Mouse (Mus musculus) embryonic facial prominence, embryonic 11.5 days (tissue): ENCODE data around the gene Arl16. TPM values are rescaled to one million over a fixed set of nuclear protein-coding genes. Genes with fewer than 3 reads are reported as not detected.
"Not testable (repeated sequence)": the region's sequence is repeated elsewhere in the genome, so short reads cannot be mapped to it uniquely, and the experiment has no call there.

ENCODE experiments used
- ATAC-seq: fragments of 200-750 bp; cut with Nextera tagmentation; replicated peaks from 2 replicates; pipeline ENCODE4 v1.8.0; 2017; ENCODE audit warnings: low read depth; ENCODE audit not compliant: insufficient number of reproducible peaks, low FRiP score, low TSS enrichment
- DNase-seq: peaks from one replicate; pipeline ENCODE4 v3.0.0-alpha.2; 2015; ENCODE audit warnings: low spot score
- H3K27ac ChIP-seq: fragments of 300-500 bp; sonication (generic); replicated peaks from 2 replicates; pipeline ENCODE4 v1.5.1; 2014; ENCODE audit warnings: mild to moderate bottlenecking, low read depth, low read length, control low read depth
- H3K27me3 ChIP-seq: fragments of 300-500 bp; sonication (generic); 2 replicates; pipeline ENCODE4 v1.6.1; 2014; ENCODE audit warnings: mild to moderate bottlenecking, low read length, moderate library complexity, mixed read lengths; ENCODE audit not compliant: control insufficient read depth, insufficient read depth
- H3K36me3 ChIP-seq: fragments of 300-500 bp; sonication (generic); replicated peaks from 2 replicates; pipeline ENCODE4 v1.6.1; 2014; ENCODE audit warnings: low read depth, mild to moderate bottlenecking, low read length, moderate library complexity, mixed read lengths; ENCODE audit not compliant: control insufficient read depth, insufficient read depth
- H3K4me1 ChIP-seq: fragments of 300-500 bp; sonication (generic); 2 replicates; pipeline ENCODE4 v1.6.1; 2014; ENCODE audit warnings: low read length, mixed read lengths; ENCODE audit not compliant: control insufficient read depth, insufficient read depth
- H3K4me2 ChIP-seq: fragments of 300-500 bp; sonication (generic); 2 replicates; pipeline ENCODE4 v1.6.1; 2014; ENCODE audit warnings: low read depth, mild to moderate bottlenecking, control low read depth, low read length, moderate library complexity
- H3K4me3 ChIP-seq: fragments of 300-500 bp; sonication (generic); 2 replicates; pipeline ENCODE4 v1.5.1; 2014; ENCODE audit warnings: low read depth, low read length, control low read depth
- H3K9ac ChIP-seq: fragments of 300-500 bp; sonication (generic); replicated peaks from 2 replicates; pipeline ENCODE4 v1.6.1; 2014; ENCODE audit warnings: mild to moderate bottlenecking, control low read depth, low read length
- H3K9me3 ChIP-seq: fragments of 300-500 bp; sonication (generic); replicated peaks from 2 replicates; pipeline ENCODE4 v1.6.1; 2016; ENCODE audit warnings: mild to moderate bottlenecking, low read length, inconsistent platforms, mixed read lengths; ENCODE audit not compliant: control insufficient read depth
- WGBS: fragments of 180-500 bp; shearing (Covaris S2); extraction: QIAGEN DNeasy Blood & Tissue Kit; methylation state at CpG from one replicate; pipeline ENCODE4 v1.1.7; 2014; 5-methylcytosine and 5-hydroxymethylcytosine counted together
- polyA plus RNA-seq: library from polyadenylated mRNA; unstranded; fragments of >200 nt; fragmentation: Nextera tagmentation; extraction: Ambion mirVana; gene quantifications from 2 replicates; pipeline ENCODE4 v1.2.1, GENCODE M21; 2014

Gene Arl16
- polyA plus RNA-seq, result 52.3 and 60.5 TPM in 2 replicates

DNA sequence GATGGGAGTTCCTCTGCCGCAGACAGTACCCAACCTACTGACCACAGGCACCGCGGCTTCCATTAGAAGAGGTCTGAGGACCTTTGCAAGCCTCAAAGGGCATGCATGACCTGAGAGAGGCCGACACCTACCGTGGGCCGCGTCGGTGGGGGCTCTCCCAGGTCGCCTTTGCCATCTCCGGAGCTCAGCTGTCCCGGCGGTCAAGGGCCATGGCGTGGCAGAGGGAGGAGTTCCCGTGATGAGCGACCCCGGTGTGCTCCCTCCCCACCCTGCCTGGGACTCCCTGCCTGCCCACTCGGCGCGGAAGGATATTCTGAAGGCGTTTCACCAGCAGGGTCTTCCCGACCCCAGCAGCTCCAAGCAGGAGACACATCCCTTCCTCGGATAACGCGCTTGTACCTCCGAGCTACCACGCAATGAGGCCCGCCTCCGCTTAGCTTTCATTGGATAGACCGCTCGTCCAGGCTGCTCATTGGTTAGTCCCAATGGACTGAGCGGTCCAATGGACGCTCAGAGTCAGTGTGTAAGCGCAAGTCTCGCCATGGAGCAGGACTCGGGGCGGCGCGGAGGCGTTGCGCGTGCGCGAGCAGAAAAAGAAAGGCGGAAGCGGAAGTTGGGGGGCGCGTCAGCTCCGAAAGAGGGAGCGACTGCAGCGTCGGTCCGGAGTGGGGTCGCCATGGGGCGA, at the start of gene Arl16:
Arl16 (minus strand) TSS at position 557 of the 685 bp plus-strand sequence.
- no peaks in the 10 kb centered on the region for H3K4me1 ChIP-seq
- peak within 1 kb of the TSS; percentile 82 for H3K4me3 ChIP-seq
- H3K4me2 ChIP-seq, result peak within 1 kb of the TSS; percentile 90
- H3K9ac ChIP-seq, result peak within 1 kb of the TSS; percentile 77
- no peaks in the 10 kb centered on the region for H3K9me3 ChIP-seq
- DNase-seq, result peak; percentile 99
- peaks cover 3% of the 10 kb centered on the region; the same call in 1 of the 2 replicates for H3K36me3 ChIP-seq
- no peaks in the 10 kb centered on the region for H3K27me3 ChIP-seq
- H3K27ac ChIP-seq, result no peak within 1 kb of the TSS
- peak; percentile 100 for ATAC-seq
- under 1% methylated on average over 54 of the region's 54 CpGs for WGBS

GRCm38 (mm10) chr11:120517147-120517546, 49.7 kb upstream of the Arl16 start:
- Histone ChIP-seq H3K36me3 (no peaks in the 10 kb centered on the region), H3K9ac (no peak overlapping the region), H3K27ac (no peak overlapping the region), H3K4me3 (no peak overlapping the region), H3K4me2 (no peak overlapping the region), H3K9me3 (no peaks in the 10 kb centered on the region), H3K4me1 (no peaks in the 10 kb centered on the region), H3K27me3 (no peaks in the 10 kb centered on the region)
- no peak for ATAC-seq
- WGBS, result 80% methylated on average over 4 of the region's 4 CpGs
- no peak for DNase-seq

GRCm38 (mm10) chr11:120515611-120516010, 48.2 kb upstream of the Arl16 start:
- H3K27ac ChIP-seq, result no peak overlapping the region
- H3K4me2 ChIP-seq, result no peak overlapping the region
- H3K4me1 ChIP-seq, result no peaks in the 10 kb centered on the region; the same call in 1 of the 2 replicates
- 18% methylated on average over 17 of the region's 17 CpGs for WGBS
- H3K4me3 ChIP-seq, result no peak overlapping the region
- ATAC-seq, result no peak; the same call in 1 of the 2 replicates
- peak; percentile 85 for DNase-seq
- no peaks in the 10 kb centered on the region for H3K9me3 ChIP-seq
- H3K36me3 ChIP-seq, result no peaks in the 10 kb centered on the region
- H3K9ac ChIP-seq, result no peak overlapping the region
- no peaks in the 10 kb centered on the region for H3K27me3 ChIP-seq

GRCm38 (mm10) chr11:120514262-120514661, 46.9 kb upstream of the Arl16 start:
- not testable (repeated sequence) for H3K4me1 ChIP-seq, H3K27me3 ChIP-seq, H3K36me3 ChIP-seq, H3K4me3 ChIP-seq, H3K9ac ChIP-seq, ATAC-seq, H3K4me2 ChIP-seq, H3K9me3 ChIP-seq, DNase-seq, H3K27ac ChIP-seq
- 84% methylated on average over 2 of the region's 2 CpGs for WGBS

DNA sequence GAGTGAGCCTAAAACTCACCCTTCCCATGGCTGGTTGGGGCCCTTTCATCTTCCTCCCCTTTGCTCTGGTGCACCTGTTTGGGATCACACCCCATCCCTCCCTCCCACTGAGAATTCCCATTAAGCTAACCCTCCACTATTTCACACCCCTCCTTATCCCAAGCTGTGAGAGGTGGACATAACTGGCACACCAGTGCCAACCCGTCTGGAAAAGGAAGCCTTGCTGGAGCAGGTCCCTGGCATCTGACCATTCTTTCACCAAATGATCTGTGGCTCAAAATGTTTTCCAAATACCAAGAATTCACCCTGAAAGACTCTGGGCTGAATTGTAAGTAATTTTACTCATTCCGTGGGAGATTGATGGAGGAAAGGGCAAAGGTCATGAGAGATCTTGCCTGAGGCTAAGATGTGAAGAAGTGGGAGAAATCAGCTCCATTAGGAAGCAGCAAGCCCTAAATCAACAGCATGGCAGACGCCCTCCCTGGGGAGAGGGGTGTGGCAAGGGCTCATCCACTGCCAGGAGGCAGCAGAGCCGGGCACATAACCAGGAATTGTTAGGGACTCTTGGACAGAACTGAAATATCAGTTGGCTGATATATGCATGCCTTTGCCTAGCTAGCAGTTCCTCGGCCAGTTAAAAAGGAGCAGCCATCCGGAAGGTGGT, 45.5 kb upstream of the Arl16 start:
- H3K9ac ChIP-seq, result no peak overlapping the region
- ATAC-seq, result no peak
- WGBS, result 35% methylated on average over 6 of the region's 6 CpGs
- no peak overlapping the region for H3K4me2 ChIP-seq
- H3K4me3 ChIP-seq, result no peak overlapping the region
- H3K27me3 ChIP-seq, result no peaks in the 10 kb centered on the region
- H3K27ac ChIP-seq, result no peak overlapping the region
- no peaks in the 10 kb centered on the region; the same call in 1 of the 2 replicates for H3K4me1 ChIP-seq
- H3K9me3 ChIP-seq, result no peaks in the 10 kb centered on the region
- H3K36me3 ChIP-seq, result no peaks in the 10 kb centered on the region
- no peak for DNase-seq

GRCm38 (mm10) chr11:120510375-120511030, 43.1 kb upstream of the Arl16 start:
- Histone ChIP-seq H3K36me3 (no peaks in the 10 kb centered on the region), H3K9me3 (no peaks in the 10 kb centered on the region), H3K4me3 (0 out of 2 replicates have a peak overlapping the region, but pooled peaks have one; percentile 6), H3K27me3 (no peaks in the 10 kb centered on the region), H3K4me1 (no peaks in the 10 kb centered on the region; the same call in 1 of the 2 replicates), H3K9ac (peak overlapping the region; percentile 61), H3K4me2 (peak overlapping the region; percentile 40), H3K27ac (no peak overlapping the region; the same call in 1 of the 2 replicates)
- WGBS, result 4% methylated on average over 16 of the region's 16 CpGs
- no peak for ATAC-seq
- peak; percentile 48 for DNase-seq

GRCm38 (mm10) chr11:120509940-120510339, 42.5 kb upstream of the Arl16 start:
- Histone ChIP-seq H3K36me3 (no peaks in the 10 kb centered on the region), H3K4me2 (no peak overlapping the region), H3K27me3 (no peaks in the 10 kb centered on the region), H3K4me1 (no peaks in the 10 kb centered on the region; the same call in 1 of the 2 replicates), H3K9ac (no peak overlapping the region), H3K27ac (no peak overlapping the region), H3K9me3 (no peaks in the 10 kb centered on the region), H3K4me3 (no peak overlapping the region)
- DNase-seq (no peak), ATAC-seq (no peak)
- WGBS, result 25% methylated on average over 4 of the region's 4 CpGs
